Mouse (Mus musculus) intestine, postnatal 0 days (tissue): ENCODE results near the gene Ehd2. TPM values are rescaled to one million over a fixed set of nuclear protein-coding genes. Genes with fewer than 3 reads are reported as not detected.

Experiments used
- ATAC-seq: fragments of 200-750 bp; cut with Nextera tagmentation; 2 replicates; pipeline ENCODE4 v1.8.0; 2017; ENCODE audit warnings: mild to moderate bottlenecking, moderate TSS enrichment, moderate library complexity
- H3K27ac ChIP-seq: fragments of 300-500 bp; sonication (generic); 2 replicates; pipeline ENCODE4 v1.5.1; 2014; ENCODE audit warnings: mild to moderate bottlenecking, low read depth, low read length, moderate library complexity
- H3K27me3 ChIP-seq: fragments of 300-500 bp; sonication (generic); replicated peaks from 2 replicates; pipeline ENCODE4 v1.6.1; 2014; ENCODE audit warnings: low read length, mixed read lengths; ENCODE audit not compliant: control insufficient read depth, insufficient read depth
- H3K36me3 ChIP-seq: fragments of 300-500 bp; sonication (generic); 2 replicates; pipeline ENCODE4 v1.6.1; 2014; ENCODE audit warnings: mild to moderate bottlenecking, moderate library complexity; ENCODE audit not compliant: control insufficient read depth, insufficient read depth
- H3K4me1 ChIP-seq: fragments of 300-500 bp; sonication (generic); replicated peaks from 2 replicates; pipeline ENCODE4 v1.6.1; 2014; ENCODE audit warnings: antibody characterized with exemption, low read length, mixed read lengths; ENCODE audit not compliant: control insufficient read depth, insufficient read depth
- H3K4me2 ChIP-seq: fragments of 300-500 bp; sonication (generic); replicated peaks from 2 replicates; pipeline ENCODE4 v1.6.1; 2014; ENCODE audit warnings: low read depth, mild to moderate bottlenecking, moderate library complexity
- H3K4me3 ChIP-seq: fragments of 300-500 bp; sonication (generic); 2 replicates; pipeline ENCODE4 v1.5.1; 2014; ENCODE audit warnings: low read depth, low read length
- H3K9ac ChIP-seq: fragments of 300-500 bp; sonication (generic); 2 replicates; pipeline ENCODE4 v1.6.1; 2014; ENCODE audit warnings: mild to moderate bottlenecking, low read depth, low read length
- H3K9me3 ChIP-seq: fragments of 300-500 bp; sonication (generic); 2 replicates; pipeline ENCODE4 v1.6.1; 2016; ENCODE audit warnings: mixed run types; ENCODE audit not compliant: control insufficient read depth
- CTCF ChIP-seq: sonication (generic); IDR thresholded peaks from 2 replicates; pipeline ENCODE4 v1.5.1; 2016; ENCODE audit warnings: low read depth, mild to moderate bottlenecking, control low read depth, antibody characterized with exemption, moderate library complexity
- WGBS: fragments of 180-500 bp; shearing (Covaris S2); extraction: QIAGEN DNeasy Blood & Tissue Kit; methylation state at CpG from one replicate; pipeline ENCODE4 v1.1.7; 2014; 5-methylcytosine and 5-hydroxymethylcytosine counted together
- polyA plus RNA-seq: library from polyadenylated mRNA; unstranded; fragments of >200 nt; fragmentation: Nextera tagmentation; extraction: Ambion mirVana; gene quantifications from 2 replicates; pipeline ENCODE4 v1.2.1, GENCODE M21; 2015

Ehd2 gene
- polyA plus RNA-seq, 1 experiment from 2014 or later, result 29.3 TPM

GRCm38 (mm10) chr7:15912183-15912582 lies 55.2 kb downstream of the Ehd2 start:
- Histone ChIP-seq H3K27ac (no peak overlapping the region), H3K9me3 (no peaks in the 10 kb centered on the region), H3K27me3 (no peaks in the 10 kb centered on the region), H3K9ac (no peak overlapping the region), H3K36me3 (peaks cover 6% of the 10 kb centered on the region; the same call in 1 of the 2 replicates), H3K4me2 (no peak overlapping the region), H3K4me1 (no peaks in the 10 kb centered on the region), H3K4me3 (no peak overlapping the region)
- WGBS, result under 1% methylated on average over 4 of the region's 4 CpGs
- ATAC-seq, result no peak
- TF ChIP-seq CTCF, result peak; percentile 86

- H3K36me3 ChIP-seq, result no peaks in the 10 kb centered on the region
- H3K27me3 ChIP-seq, result no peaks in the 10 kb centered on the region
- no peak for TF ChIP-seq CTCF
- no peak overlapping the region for H3K4me2 ChIP-seq
- no peak overlapping the region for H3K4me3 ChIP-seq
- no peak overlapping the region for H3K27ac ChIP-seq
- H3K4me1 ChIP-seq, result no peaks in the 10 kb centered on the region
- 81% methylated on average over 5 of the region's 5 CpGs for WGBS
- no peak overlapping the region for H3K9ac ChIP-seq
- no peak for ATAC-seq
- H3K9me3 ChIP-seq, result no peaks in the 10 kb centered on the region
Measured at GRCm38 (mm10) chr7:15910521-15910920, 56.8 kb downstream of the Ehd2 start.

DNA sequence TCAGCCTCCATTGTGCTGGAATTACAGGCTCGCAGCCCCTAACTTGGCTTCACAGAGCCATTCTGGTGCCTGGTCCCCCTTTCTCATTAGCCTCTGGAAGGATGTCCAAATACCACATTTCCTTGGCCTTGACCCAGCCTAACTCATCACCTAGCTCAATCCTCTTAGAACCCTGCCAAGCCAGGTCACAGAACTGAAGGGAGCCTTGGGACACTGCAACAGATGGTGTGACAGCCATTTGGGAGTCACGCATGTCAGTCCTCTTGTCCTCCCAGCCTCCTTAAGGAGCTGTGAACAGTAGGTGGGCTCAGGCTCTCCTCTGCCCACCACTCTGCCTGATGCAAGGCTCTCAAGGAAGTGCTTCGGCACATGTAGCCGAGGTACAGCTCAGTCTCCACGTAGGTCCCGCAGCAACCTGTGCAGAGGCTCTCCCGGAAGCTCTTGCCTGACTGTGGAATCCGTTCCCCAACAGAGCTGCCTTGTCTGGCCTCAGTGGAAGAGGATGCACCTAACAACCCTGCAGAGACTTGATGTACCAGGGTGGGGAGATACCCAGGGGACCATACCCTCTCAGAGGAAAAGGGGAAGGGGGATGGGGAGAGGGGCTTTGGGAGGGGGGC lies 59.3 kb downstream of the Ehd2 start:
- Histone ChIP-seq H3K4me3 (no peak overlapping the region), H3K27ac (no peak overlapping the region), H3K36me3 (no peaks in the 10 kb centered on the region), H3K9ac (no peak overlapping the region), H3K4me1 (no peaks in the 10 kb centered on the region), H3K27me3 (no peaks in the 10 kb centered on the region), H3K4me2 (no peak overlapping the region), H3K9me3 (no peaks in the 10 kb centered on the region)
- TF ChIP-seq CTCF, result no peak
- 73% methylated on average over 8 of the region's 8 CpGs for WGBS
- no peak for ATAC-seq

DNA sequence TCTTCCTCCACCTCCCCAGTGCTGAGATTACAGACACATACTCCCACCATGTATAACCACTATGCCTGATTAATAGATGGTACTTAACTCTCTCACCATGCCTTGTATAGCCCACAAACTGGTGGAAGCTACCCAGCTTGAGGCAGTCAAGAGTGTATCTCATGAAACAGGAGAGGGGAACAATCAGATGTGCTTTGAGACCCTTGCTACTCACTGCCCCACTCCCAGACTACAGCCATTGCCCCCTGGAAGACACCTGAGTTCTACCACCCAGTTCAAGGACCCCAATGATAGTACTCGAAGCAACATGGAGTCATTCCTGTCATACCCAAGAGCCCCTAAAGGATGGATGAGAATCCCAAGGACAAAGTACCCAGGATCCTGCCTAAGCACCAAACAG lies 60.8 kb downstream of the Ehd2 start:
- H3K27ac ChIP-seq, result no peak overlapping the region
- H3K9me3 ChIP-seq, result no peaks in the 10 kb centered on the region
- no peaks in the 10 kb centered on the region for H3K4me1 ChIP-seq
- no peak for TF ChIP-seq CTCF
- H3K4me3 ChIP-seq, result no peak overlapping the region
- no peak overlapping the region for H3K4me2 ChIP-seq
- H3K36me3 ChIP-seq, result no peaks in the 10 kb centered on the region
- ATAC-seq, result no peak
- H3K9ac ChIP-seq, result no peak overlapping the region
- WGBS, result 87% methylated on average over 1 of the region's 1 CpGs
- no peaks in the 10 kb centered on the region for H3K27me3 ChIP-seq

GRCm38 (mm10) chr7:15905861-15906260 lies 61.5 kb downstream of the Ehd2 start:
- no peak overlapping the region for H3K9ac ChIP-seq
- H3K4me1 ChIP-seq, result no peaks in the 10 kb centered on the region
- no peak overlapping the region for H3K27ac ChIP-seq
- no peak for ATAC-seq
- H3K4me3 ChIP-seq, result no peak overlapping the region
- TF ChIP-seq CTCF, result no peak
- 75% methylated on average over 7 of the region's 7 CpGs for WGBS
- H3K36me3 ChIP-seq, result no peaks in the 10 kb centered on the region
- H3K4me2 ChIP-seq, result no peak overlapping the region
- no peaks in the 10 kb centered on the region for H3K27me3 ChIP-seq
- H3K9me3 ChIP-seq, result no peaks in the 10 kb centered on the region

DNA sequence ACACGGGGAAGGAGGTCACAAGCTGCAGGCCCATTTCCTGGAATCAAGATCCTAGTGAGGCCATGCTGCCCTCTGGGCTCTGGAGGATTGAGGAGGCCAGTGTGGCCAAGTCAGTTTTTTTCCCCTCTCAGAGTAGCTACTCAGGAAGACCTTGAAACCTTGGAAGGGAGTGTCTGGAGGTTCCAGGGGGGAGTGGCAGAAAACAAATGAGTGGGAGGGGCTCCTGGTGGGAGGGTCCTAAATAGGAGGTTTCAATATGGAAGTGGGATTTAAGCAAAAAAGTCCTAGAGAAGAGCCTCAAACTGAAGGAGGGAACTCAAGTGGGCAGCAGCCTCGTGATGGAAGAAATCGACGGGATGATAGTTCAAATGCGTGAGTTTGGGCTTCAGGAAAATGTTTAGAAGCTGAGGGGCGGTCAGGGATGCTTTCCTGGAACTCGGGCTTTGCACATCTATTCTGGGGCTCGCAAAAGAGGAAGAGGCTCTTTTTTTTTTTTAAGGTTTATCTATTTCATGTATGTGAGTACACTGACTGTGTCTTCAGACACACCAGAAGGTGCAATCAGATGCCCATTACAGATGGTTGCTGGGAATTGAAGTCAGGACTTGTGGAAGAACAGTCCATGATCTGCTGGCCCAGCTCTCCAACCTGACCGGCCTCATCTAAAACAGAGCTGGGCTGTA lies 65.9 kb downstream of the Ehd2 start:
- Histone ChIP-seq H3K4me2 (no peak overlapping the region), H3K4me3 (no peak overlapping the region), H3K9ac (no peak overlapping the region), H3K36me3 (no peaks in the 10 kb centered on the region), H3K4me1 (no peaks in the 10 kb centered on the region), H3K27ac (no peak overlapping the region), H3K27me3 (no peaks in the 10 kb centered on the region), H3K9me3 (no peaks in the 10 kb centered on the region)
- ATAC-seq, result no peak
- WGBS, result 73% methylated on average over 9 of the region's 9 CpGs
- no peak for TF ChIP-seq CTCF

Other genes starting within 250 kb of the Ehd2 start
- gene Obox5, start 217.4 kb downstream of the Ehd2 start, polyA plus RNA-seq, result not detected in 2 replicates
- gene Obox6, start 127.9 kb downstream of the Ehd2 start, polyA plus RNA-seq, result not detected in 2 replicates
- gene Crx, start 87.6 kb downstream of the Ehd2 start, polyA plus RNA-seq, result not detected in 2 replicates
- not detected in 2 replicates for gene Crxos, start 85.0 kb downstream of the Ehd2 start, polyA plus RNA-seq
- 813 and 814 TPM in 2 replicates for gene Selenow, start 45.2 kb downstream of the Ehd2 start, polyA plus RNA-seq
- gene Nop53, start 21.5 kb downstream of the Ehd2 start, polyA plus RNA-seq, result 109 and 115 TPM in 2 replicates
- 1.6 and 1.7 TPM in 2 replicates for gene Bicra, start 80.4 kb upstream of the Ehd2 start, polyA plus RNA-seq
- gene Zfp541, start 94.2 kb upstream of the Ehd2 start, polyA plus RNA-seq, result 0.14 TPM in 1 of 2 replicates, not detected in the other
- 201 and 204 TPM in 2 replicates for gene Napa, start 130.9 kb upstream of the Ehd2 start, polyA plus RNA-seq
- gene Kptn, start 152.3 kb upstream of the Ehd2 start, polyA plus RNA-seq, result 13.3 and 14.4 TPM in 2 replicates
- 0.08 and 0.14 TPM in 2 replicates for gene Slc8a2, start 162.3 kb upstream of the Ehd2 start, polyA plus RNA-seq
- gene Meis3, start 207.5 kb upstream of the Ehd2 start, polyA plus RNA-seq, result 18.0 and 20.7 TPM in 2 replicates